Mouse (Mus musculus) lung, embryonic 16.5 days (tissue): Measurements from ENCODE around the gene Pnpla2. TPM values are rescaled to one million over a fixed set of nuclear protein-coding genes. Genes with fewer than 3 reads are reported as not detected.

Experiments used
- ATAC-seq: fragments of 200-750 bp; cut with Nextera tagmentation; 2 replicates; pipeline ENCODE4 v1.8.0; 2017; ENCODE audit warnings: low read depth, mild to moderate bottlenecking, moderate library complexity
- H3K27ac ChIP-seq: fragments of 300-500 bp; sonication (generic); 2 replicates; pipeline ENCODE4 v1.5.1; 2014; ENCODE audit warnings: mild to moderate bottlenecking, control low read depth, low read length
- H3K27me3 ChIP-seq: fragments of 300-500 bp; sonication (generic); 2 replicates; pipeline ENCODE4 v1.6.1; 2014; ENCODE audit warnings: low read depth, low read length, mixed read lengths; ENCODE audit not compliant: control insufficient read depth, insufficient read depth
- H3K36me3 ChIP-seq: fragments of 300-500 bp; sonication (generic); 2 replicates; pipeline ENCODE4 v1.6.1; 2014; ENCODE audit warnings: low read length; ENCODE audit not compliant: control insufficient read depth, insufficient read depth
- H3K4me1 ChIP-seq: fragments of 300-500 bp; sonication (generic); replicated peaks from 2 replicates; pipeline ENCODE4 v1.6.1; 2014; ENCODE audit warnings: low read length, mixed read lengths; ENCODE audit not compliant: control insufficient read depth, insufficient read depth
- H3K4me2 ChIP-seq: fragments of 300-500 bp; sonication (generic); 2 replicates; pipeline ENCODE4 v1.6.1; 2014; ENCODE audit warnings: low read depth, low read length, control low read depth
- H3K4me3 ChIP-seq: fragments of 300-500 bp; sonication (generic); 2 replicates; pipeline ENCODE4 v1.5.1; 2014; ENCODE audit warnings: mild to moderate bottlenecking, low read length, control low read depth
- H3K9ac ChIP-seq: fragments of 300-500 bp; sonication (generic); 2 replicates; pipeline ENCODE4 v1.6.1; 2014; ENCODE audit warnings: low read length, control low read depth
- H3K9me3 ChIP-seq: fragments of 300-500 bp; sonication (generic); 2 replicates; pipeline ENCODE4 v1.6.1; 2016; ENCODE audit warnings: low read length; ENCODE audit not compliant: control insufficient read depth
- WGBS: fragments of 180-500 bp; shearing (Covaris S2); extraction: QIAGEN DNeasy Blood & Tissue Kit; methylation state at CpG from one replicate; pipeline ENCODE4 v1.1.7; 2014; 5-methylcytosine and 5-hydroxymethylcytosine counted together
- polyA plus RNA-seq: library from polyadenylated mRNA; unstranded; fragments of >200 nt; fragmentation: Nextera tagmentation; extraction: Ambion mirVana; gene quantifications from 2 replicates; pipeline ENCODE4 v1.2.1, GENCODE M21; 2015

Pnpla2 gene
- polyA plus RNA-seq, 1 experiment from 2014 or later = 46.2 TPM

DNA sequence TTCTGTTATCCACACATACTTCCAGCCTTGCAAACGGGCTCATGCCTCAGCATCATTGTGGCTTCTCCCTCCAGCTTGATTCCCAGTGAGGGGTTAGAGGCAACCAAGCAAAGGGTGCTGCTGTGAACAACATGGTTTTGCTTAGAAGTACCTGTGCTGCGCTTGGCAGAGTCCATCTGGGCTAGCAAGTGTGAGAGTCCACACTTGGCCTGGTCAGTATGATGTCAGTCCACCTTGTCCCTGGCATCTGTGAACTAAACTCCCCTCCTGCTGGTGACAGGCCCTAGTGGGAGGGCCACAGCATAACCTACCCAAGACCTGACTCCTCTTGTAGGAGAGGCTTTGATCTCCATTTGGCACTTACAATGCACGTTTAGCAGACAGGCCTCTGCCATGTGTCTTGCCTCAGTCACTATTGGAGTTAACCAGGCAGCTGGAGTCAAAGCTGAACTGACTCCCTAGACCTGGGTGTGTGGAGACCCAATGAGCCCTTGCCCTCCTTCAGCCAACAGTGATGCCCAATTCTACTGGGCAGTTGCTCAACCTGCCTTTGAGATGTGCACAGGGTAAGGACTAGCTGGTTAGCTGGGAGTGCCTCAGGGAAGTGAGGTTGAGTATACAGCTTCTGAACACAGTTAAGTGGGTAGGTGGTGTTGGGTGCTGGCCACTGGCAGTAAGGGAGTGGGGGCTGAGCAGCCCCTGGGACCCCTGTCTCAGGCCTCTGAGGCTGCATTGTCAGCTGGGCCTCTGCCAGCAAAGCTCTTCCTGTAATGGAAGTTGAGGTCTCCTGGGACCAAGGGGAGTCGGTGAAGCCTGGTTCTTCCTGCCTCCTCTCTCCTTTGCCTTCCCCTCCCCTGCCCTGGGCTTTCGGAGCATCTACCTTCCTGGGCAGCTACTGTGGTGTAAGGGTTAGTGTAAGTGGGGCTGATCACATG, 29.5 kb downstream of the Pnpla2 start:
- no peak for ATAC-seq
- Histone ChIP-seq H3K9me3 (no peaks in the 10 kb centered on the region), H3K4me2 (no peak overlapping the region), H3K4me3 (no peak overlapping the region), H3K27ac (no peak overlapping the region), H3K9ac (no peak overlapping the region), H3K36me3 (no peaks in the 10 kb centered on the region), H3K27me3 (peaks cover 4% of the 10 kb centered on the region), H3K4me1 (peaks cover 19% of the 10 kb centered on the region)
- 68% methylated on average over 5 of the region's 5 CpGs for WGBS

DNA sequence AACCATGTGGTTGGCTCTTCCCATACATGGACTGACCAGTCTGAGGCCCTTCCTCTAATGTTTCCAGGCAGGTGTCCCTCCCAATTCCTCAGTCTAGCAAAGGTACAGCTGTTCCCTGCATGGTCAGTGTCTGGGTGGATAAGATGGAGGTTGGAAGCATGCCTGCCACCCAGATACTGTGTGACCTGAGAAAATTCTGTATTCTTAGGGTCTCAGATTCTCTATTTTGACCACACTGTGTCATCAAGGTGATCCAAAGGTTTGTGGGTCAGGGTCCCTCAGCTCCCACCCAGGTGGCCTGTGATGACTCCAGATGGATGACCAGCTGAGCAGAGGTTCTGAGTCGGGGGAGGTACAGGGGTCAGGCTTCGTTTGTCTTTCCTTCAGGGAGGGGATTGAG, 30.2 kb downstream of the Pnpla2 start:
- H3K27ac ChIP-seq = no peak overlapping the region
- H3K9ac ChIP-seq = no peak overlapping the region
- peaks cover 4% of the 10 kb centered on the region for H3K27me3 ChIP-seq
- WGBS = 61% methylated on average over 2 of the region's 2 CpGs
- H3K4me3 ChIP-seq = no peak overlapping the region
- H3K36me3 ChIP-seq = no peaks in the 10 kb centered on the region
- no peaks in the 10 kb centered on the region for H3K9me3 ChIP-seq
- H3K4me2 ChIP-seq = no peak overlapping the region
- peaks cover 19% of the 10 kb centered on the region for H3K4me1 ChIP-seq
- ATAC-seq = no peak

DNA sequence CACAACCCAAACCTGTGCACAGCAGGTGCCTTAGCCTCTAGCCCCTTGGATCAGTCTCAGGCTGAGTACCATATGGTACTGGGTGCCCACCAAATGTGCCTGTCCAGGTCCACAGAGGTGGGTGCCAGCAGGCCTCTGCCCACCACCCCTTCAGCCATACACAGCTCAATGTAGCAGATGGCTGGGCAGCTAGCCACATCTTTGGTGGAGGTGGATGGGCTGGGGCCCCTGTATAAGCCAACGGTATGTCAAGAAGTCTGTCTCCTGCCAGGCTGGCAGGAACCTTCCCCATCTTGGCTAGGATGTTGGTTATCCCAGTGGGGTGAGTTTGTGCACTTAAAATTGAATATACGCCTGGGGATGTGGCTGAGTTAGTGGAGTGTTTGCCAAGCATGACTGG, 30.6 kb downstream of the Pnpla2 start:
- no peaks in the 10 kb centered on the region for H3K9me3 ChIP-seq
- no peak overlapping the region for H3K4me2 ChIP-seq
- no peak overlapping the region for H3K4me3 ChIP-seq
- H3K36me3 ChIP-seq = no peaks in the 10 kb centered on the region
- peaks cover 4% of the 10 kb centered on the region for H3K27me3 ChIP-seq
- H3K27ac ChIP-seq = no peak overlapping the region
- WGBS = 72% methylated on average over 2 of the region's 2 CpGs
- peaks cover 19% of the 10 kb centered on the region for H3K4me1 ChIP-seq
- no peak for ATAC-seq
- no peak overlapping the region for H3K9ac ChIP-seq

DNA sequence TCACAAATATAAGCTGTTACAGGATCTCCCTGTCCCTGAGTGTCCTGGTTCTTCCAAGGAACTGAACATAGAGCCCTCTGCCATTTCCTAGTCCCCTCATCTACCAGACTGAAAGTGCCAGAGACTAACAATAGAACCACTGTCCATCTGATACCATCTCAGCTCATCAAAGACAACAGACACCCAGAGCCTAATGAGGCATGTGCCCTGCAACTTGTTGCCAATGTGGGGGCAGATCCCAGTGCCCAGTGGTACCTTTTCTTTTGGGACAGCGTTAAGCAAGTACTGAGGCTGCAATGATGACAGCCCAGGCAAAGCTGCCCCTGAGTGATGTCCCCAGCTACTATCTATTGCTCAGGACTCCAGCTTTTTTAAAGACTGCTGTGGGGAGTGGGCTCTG, 31.2 kb downstream of the Pnpla2 start:
- no peak overlapping the region for H3K27ac ChIP-seq
- H3K27me3 ChIP-seq = peaks cover 4% of the 10 kb centered on the region
- H3K36me3 ChIP-seq = no peaks in the 10 kb centered on the region
- no peaks in the 10 kb centered on the region for H3K9me3 ChIP-seq
- H3K4me1 ChIP-seq = peaks cover 15% of the 10 kb centered on the region
- H3K4me2 ChIP-seq = no peak overlapping the region
- no peak for ATAC-seq
- no peak overlapping the region for H3K9ac ChIP-seq
- H3K4me3 ChIP-seq = no peak overlapping the region
- WGBS = 92% methylated on average over 1 of the region's 1 CpGs

DNA sequence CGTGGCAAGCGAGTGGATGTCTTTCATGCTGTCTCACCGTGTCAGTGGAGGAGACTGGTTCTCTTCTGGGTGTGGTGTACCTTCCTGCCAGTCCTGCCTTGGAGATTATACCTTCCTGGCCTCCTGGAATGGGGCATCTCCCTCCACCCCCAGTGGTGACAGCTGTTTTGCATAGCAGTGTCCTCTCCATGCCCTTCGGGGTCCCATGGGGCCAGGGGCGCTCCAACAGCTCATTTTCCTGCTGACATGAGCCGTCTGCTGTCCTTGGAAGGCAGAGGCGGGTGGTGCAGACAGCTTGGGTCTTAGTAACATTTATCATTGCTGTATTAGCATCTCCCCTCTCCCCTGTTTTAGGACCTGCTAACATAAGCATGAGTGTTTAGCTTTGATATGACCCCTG, 32.1 kb downstream of the Pnpla2 start:
- Histone ChIP-seq H3K4me2 (no peak overlapping the region), H3K27ac (no peak overlapping the region), H3K9me3 (no peaks in the 10 kb centered on the region), H3K9ac (no peak overlapping the region), H3K36me3 (no peaks in the 10 kb centered on the region; the same call in 1 of the 2 replicates), H3K4me3 (no peak overlapping the region), H3K4me1 (peaks cover 8% of the 10 kb centered on the region), H3K27me3 (peaks cover 4% of the 10 kb centered on the region)
- 60% methylated on average over 7 of the region's 7 CpGs for WGBS
- no peak for ATAC-seq

DNA sequence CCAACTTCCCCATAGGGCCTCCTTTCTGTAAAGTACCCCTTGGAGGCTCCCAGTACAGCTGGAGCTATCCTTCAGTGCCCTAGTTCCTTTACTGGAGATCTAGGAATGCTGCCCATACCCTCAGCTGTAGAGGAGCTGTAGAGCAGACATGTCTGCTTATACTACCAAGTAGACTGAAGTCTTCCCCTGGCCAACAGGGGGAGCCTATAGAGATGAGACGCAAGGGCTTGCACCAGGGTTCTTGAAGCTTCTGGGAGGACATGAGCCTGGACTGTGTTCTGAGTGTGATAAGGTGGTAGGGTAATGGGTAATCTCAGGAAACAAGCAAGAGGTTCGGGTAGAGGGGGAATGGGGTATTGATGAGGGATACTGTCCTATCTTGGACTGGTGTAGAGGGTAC, 36.2 kb downstream of the Pnpla2 start:
- no peak for ATAC-seq
- H3K9ac ChIP-seq = no peak overlapping the region
- no peak overlapping the region for H3K27ac ChIP-seq
- no peak overlapping the region for H3K4me2 ChIP-seq
- no peaks in the 10 kb centered on the region for H3K4me1 ChIP-seq
- no peak overlapping the region for H3K4me3 ChIP-seq
- H3K36me3 ChIP-seq = peaks cover 5% of the 10 kb centered on the region
- no peaks in the 10 kb centered on the region for H3K9me3 ChIP-seq
- no peaks in the 10 kb centered on the region for H3K27me3 ChIP-seq
- 77% methylated on average over 2 of the region's 2 CpGs for WGBS

DNA sequence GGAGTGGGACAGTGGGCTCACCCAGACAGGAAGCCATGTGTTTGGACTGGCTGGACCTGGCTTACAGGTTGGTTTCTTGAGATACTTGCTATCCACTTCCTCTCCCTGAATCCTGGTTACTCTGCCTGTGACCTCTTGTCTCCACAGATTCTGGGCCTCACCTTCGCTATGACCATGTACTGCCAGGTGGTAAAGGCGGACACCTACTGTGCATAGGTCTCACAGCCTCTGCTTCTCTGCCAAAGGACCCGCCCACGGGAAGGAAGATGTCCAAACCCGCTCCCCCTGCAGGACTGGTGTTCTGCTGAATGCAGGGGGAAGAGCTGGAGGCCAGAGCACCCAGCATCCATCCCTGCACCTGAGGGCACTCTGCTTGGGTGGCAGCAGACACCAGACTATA, 37.7 kb downstream of the Pnpla2 start:
- Histone ChIP-seq H3K9ac (no peak overlapping the region), H3K9me3 (no peaks in the 10 kb centered on the region), H3K27ac (no peak overlapping the region), H3K4me2 (no peak overlapping the region), H3K4me1 (no peaks in the 10 kb centered on the region), H3K36me3 (peaks cover 5% of the 10 kb centered on the region), H3K4me3 (no peak overlapping the region), H3K27me3 (no peaks in the 10 kb centered on the region)
- ATAC-seq = no peak
- 81% methylated on average over 5 of the region's 5 CpGs for WGBS

DNA sequence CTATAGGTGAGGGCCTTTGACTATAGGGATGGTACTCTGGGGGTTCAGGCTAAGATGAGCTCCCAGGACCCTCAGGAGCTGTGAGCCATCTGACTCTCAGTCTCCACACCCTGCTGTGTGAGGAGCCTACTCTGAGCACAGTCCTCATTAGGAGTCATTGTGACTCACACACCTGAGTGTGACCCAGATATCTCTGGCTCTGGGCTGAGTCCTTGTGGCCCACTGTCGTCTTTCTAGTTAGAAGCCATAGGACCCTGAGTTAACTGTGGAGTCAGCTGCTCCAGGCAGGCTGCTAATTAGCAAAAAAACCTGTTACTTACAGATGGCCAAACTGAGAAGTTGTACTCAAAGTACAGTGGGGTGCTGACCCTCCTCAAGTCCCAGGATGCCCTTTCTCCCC, 38.7 kb downstream of the Pnpla2 start:
- WGBS = 81% methylated on average over 1 of the region's 1 CpGs
- Histone ChIP-seq H3K9ac (no peak overlapping the region), H3K27me3 (no peaks in the 10 kb centered on the region), H3K4me2 (no peak overlapping the region), H3K4me1 (no peaks in the 10 kb centered on the region), H3K4me3 (no peak overlapping the region), H3K36me3 (peaks cover 5% of the 10 kb centered on the region), H3K27ac (no peak overlapping the region), H3K9me3 (no peaks in the 10 kb centered on the region)
- ATAC-seq = no peak

DNA sequence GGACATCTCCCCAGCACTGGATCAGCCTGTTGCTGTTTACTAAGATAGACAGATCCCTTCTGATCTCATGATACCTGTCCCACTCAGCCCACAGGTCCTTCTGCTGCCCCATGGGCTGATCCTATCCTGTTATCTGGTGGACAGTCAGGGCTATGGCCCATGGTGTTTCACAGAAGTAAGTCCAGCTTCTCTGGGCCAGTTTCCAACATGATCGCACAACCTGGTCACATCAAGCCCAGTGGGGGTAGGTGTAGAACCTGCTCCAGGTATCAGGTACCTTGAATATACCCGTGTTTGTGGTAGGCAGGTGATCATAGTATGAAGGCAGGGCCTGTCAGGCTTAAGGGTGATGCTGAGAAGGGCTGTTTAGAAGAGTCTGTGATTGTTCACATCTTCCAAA, 40.4 kb downstream of the Pnpla2 start:
- peaks cover 5% of the 10 kb centered on the region for H3K36me3 ChIP-seq
- H3K9me3 ChIP-seq = no peaks in the 10 kb centered on the region
- no peaks in the 10 kb centered on the region for H3K27me3 ChIP-seq
- no peaks in the 10 kb centered on the region for H3K4me1 ChIP-seq
- H3K27ac ChIP-seq = no peak overlapping the region
- H3K9ac ChIP-seq = no peak overlapping the region
- H3K4me3 ChIP-seq = no peak overlapping the region
- 80% methylated on average over 2 of the region's 2 CpGs for WGBS
- ATAC-seq = no peak
- H3K4me2 ChIP-seq = no peak overlapping the region
